Mouse (Mus musculus): ENCODE data around the gene Ccdc15. TPM values are rescaled to one million over a fixed set of nuclear protein-coding genes. Genes with fewer than 3 reads are reported as not detected.
A peak's percentile ranks its signal among the peaks of the same experiment; 100 is the strongest.

Ccdc15 gene
- total RNA-seq, 2 experiments from 2014 or later: 3.6 TPM

- DNase-seq: no peak
Observed at GRCm38 (mm10) chr9:37230486-37231195, 117.6 kb downstream of the Ccdc15 start.

- DNase-seq: peak; percentile 78
Observed at GRCm38 (mm10) chr9:37229880-37230325, 118.3 kb downstream of the Ccdc15 start.

Other genes starting within 250 kb of the Ccdc15 start
- gene Pknox2, start 201.0 kb downstream of the Ccdc15 start, total RNA-seq (2021): 1 to 10 TPM; 7.0 TPM
- 1 to 10 TPM; 6.5 to 6.6 TPM for gene Tmem218, start 140.2 kb downstream of the Ccdc15 start, total RNA-seq (2021)
- gene Slc37a2, start 92.7 kb downstream of the Ccdc15 start, total RNA-seq (2021): 1 to 10 TPM; 1.3 to 1.4 TPM
- not detected for gene Hepacam, start 18.9 kb upstream of the Ccdc15 start, total RNA-seq (2021)
- 10 to 100 TPM; 32.6 to 33.2 TPM for gene Robo4, start 53.5 kb upstream of the Ccdc15 start, total RNA-seq (2021)
- under 1 TPM in 1 of 2 experiments, not detected in 1; 0.05 TPM for gene Robo3, start 84.8 kb upstream of the Ccdc15 start, total RNA-seq (2021)
- 10 to 100 TPM; 15.2 to 20.6 TPM for gene Msantd2, start 140.9 kb upstream of the Ccdc15 start, total RNA-seq (2021)
- 10 to 100 TPM; 88.8 to 91.3 TPM for gene Esam, start 179.6 kb upstream of the Ccdc15 start, total RNA-seq (2021)
- 1 to 10 TPM; 6.4 to 7.9 TPM for gene Vsig2, start 190.8 kb upstream of the Ccdc15 start, total RNA-seq (2021)
- gene Nrgn, start 204.5 kb upstream of the Ccdc15 start, total RNA-seq (2021): 1 to 10 TPM; 2.0 to 3.1 TPM
- 1 to 10 TPM; 6.5 to 6.6 TPM for gene Siae, start 207.3 kb upstream of the Ccdc15 start, total RNA-seq (2021)